Mouse (Mus musculus) hindbrain, embryonic 13.5 days (tissue): ENCODE results near the gene Apoh. TPM values are rescaled to one million over a fixed set of nuclear protein-coding genes. Genes with fewer than 3 reads are reported as not detected.

Experiments
- ATAC-seq: fragments of 200-750 bp; cut with Nextera tagmentation; 2 replicates; pipeline ENCODE4 v1.8.0; 2017; ENCODE audit warnings: moderate TSS enrichment; ENCODE audit not compliant: low FRiP score
- H3K27ac ChIP-seq: fragments of 300-500 bp; sonication (generic); 2 replicates; pipeline ENCODE4 v1.5.1; 2015; ENCODE audit warnings: inconsistent platforms, mild to moderate bottlenecking, moderate library complexity
- H3K27me3 ChIP-seq: fragments of 300-500 bp; sonication (generic); 2 replicates; pipeline ENCODE4 v1.6.1; 2015; ENCODE audit warnings: mild to moderate bottlenecking, inconsistent platforms
- H3K36me3 ChIP-seq: fragments of 300-500 bp; sonication (generic); 2 replicates; pipeline ENCODE4 v1.6.1; 2015; ENCODE audit warnings: mild to moderate bottlenecking, inconsistent platforms
- H3K4me1 ChIP-seq: fragments of 300-500 bp; sonication (generic); replicated peaks from 2 replicates; pipeline ENCODE4 v1.6.1; 2015; ENCODE audit warnings: inconsistent platforms
- H3K4me2 ChIP-seq: fragments of 300-500 bp; sonication (generic); 2 replicates; pipeline ENCODE4 v1.6.1; 2015; ENCODE audit warnings: inconsistent platforms, mild to moderate bottlenecking, moderate library complexity
- H3K4me3 ChIP-seq: fragments of 300-500 bp; sonication (generic); 2 replicates; pipeline ENCODE4 v1.5.1; 2015; ENCODE audit warnings: mild to moderate bottlenecking, inconsistent platforms
- H3K9ac ChIP-seq: fragments of 300-500 bp; sonication (generic); 2 replicates; pipeline ENCODE4 v1.6.1; 2015; ENCODE audit warnings: mild to moderate bottlenecking, inconsistent platforms
- H3K9me3 ChIP-seq: fragments of 300-500 bp; sonication (generic); 2 replicates; pipeline ENCODE4 v1.6.1; 2016; ENCODE audit warnings: inconsistent platforms
- WGBS: fragments of 180-500 bp; shearing (Covaris S2); methylation state at CpG from one replicate; pipeline ENCODE4 v1.1.7; 2015; 5-methylcytosine and 5-hydroxymethylcytosine counted together
- polyA plus RNA-seq: library from polyadenylated mRNA; unstranded; fragments of >200 nt; fragmentation: Nextera tagmentation; extraction: Ambion mirVana; gene quantifications from 2 replicates; pipeline ENCODE4 v1.2.1, GENCODE M21; 2015

Gene Apoh
- polyA plus RNA-seq, 1 experiment from 2014 or later = 0.14 TPM

- no peak for ATAC-seq
Observed at GRCm38 (mm10) chr11:108363991-108364390, 20.8 kb downstream of the Apoh start.

GRCm38 (mm10) chr11:108364945-108365589 lies 21.9 kb downstream of the Apoh start:
- Histone ChIP-seq H3K4me1 (no peaks in the 10 kb centered on the region), H3K27me3 (0 out of 2 replicates have a peak, but pooled peaks cover 4% of the 10 kb centered on the region), H3K4me2 (no peak overlapping the region), H3K9ac (no peak overlapping the region), H3K36me3 (no peaks in the 10 kb centered on the region), H3K27ac (no peak overlapping the region), H3K4me3 (no peak overlapping the region), H3K9me3 (no peaks in the 10 kb centered on the region)
- no peak for ATAC-seq
- 56% methylated on average over 7 of the region's 7 CpGs for WGBS

More at GRCm38 (mm10) chr11:108363991-108364390, 20.8 kb downstream of the Apoh start:
- Histone ChIP-seq H3K4me1 (no peaks in the 10 kb centered on the region), H3K4me3 (no peak overlapping the region), H3K9ac (no peak overlapping the region), H3K27ac (no peak overlapping the region), H3K9me3 (no peaks in the 10 kb centered on the region), H3K27me3 (0 out of 2 replicates have a peak, but pooled peaks cover 4% of the 10 kb centered on the region), H3K4me2 (no peak overlapping the region), H3K36me3 (no peaks in the 10 kb centered on the region)
- 86% methylated on average over 4 of the region's 4 CpGs for WGBS

GRCm38 (mm10) chr11:108365600-108365999 lies 22.4 kb downstream of the Apoh start:
- Histone ChIP-seq H3K36me3 (no peaks in the 10 kb centered on the region), H3K9ac (no peak overlapping the region), H3K9me3 (no peaks in the 10 kb centered on the region), H3K4me1 (no peaks in the 10 kb centered on the region), H3K27ac (no peak overlapping the region), H3K4me2 (no peak overlapping the region), H3K4me3 (no peak overlapping the region), H3K27me3 (0 out of 2 replicates have a peak, but pooled peaks cover 4% of the 10 kb centered on the region)
- WGBS = 75% methylated on average over 7 of the region's 7 CpGs
- no peak for ATAC-seq

- 80% methylated on average over 1 of the region's 1 CpGs for WGBS
- ATAC-seq = no peak
- no peak overlapping the region for H3K27ac ChIP-seq
- no peak overlapping the region for H3K9ac ChIP-seq
- no peaks in the 10 kb centered on the region for H3K9me3 ChIP-seq
- no peak overlapping the region for H3K4me2 ChIP-seq
- H3K4me1 ChIP-seq = no peaks in the 10 kb centered on the region
- no peaks in the 10 kb centered on the region for H3K36me3 ChIP-seq
- 0 out of 2 replicates have a peak, but pooled peaks cover 4% of the 10 kb centered on the region for H3K27me3 ChIP-seq
- H3K4me3 ChIP-seq = no peak overlapping the region
Observed at GRCm38 (mm10) chr11:108367046-108367445, 23.9 kb downstream of the Apoh start.

GRCm38 (mm10) chr11:108376815-108377214 lies 33.7 kb downstream of the Apoh start:
- no peak overlapping the region for H3K4me3 ChIP-seq
- no peaks in the 10 kb centered on the region for H3K27me3 ChIP-seq
- WGBS = 91% methylated on average over 7 of the region's 7 CpGs
- peaks cover 4% of the 10 kb centered on the region; the same call in 1 of the 2 replicates for H3K4me1 ChIP-seq
- no peak overlapping the region for H3K27ac ChIP-seq
- no peaks in the 10 kb centered on the region for H3K9me3 ChIP-seq
- H3K9ac ChIP-seq = no peak overlapping the region
- no peak for ATAC-seq
- no peaks in the 10 kb centered on the region for H3K36me3 ChIP-seq
- H3K4me2 ChIP-seq = no peak overlapping the region

- H3K9ac ChIP-seq = no peak overlapping the region
- no peak overlapping the region for H3K27ac ChIP-seq
- ATAC-seq = peak; percentile 75
- no peaks in the 10 kb centered on the region for H3K27me3 ChIP-seq
- H3K4me2 ChIP-seq = 0 out of 2 replicates have a peak overlapping the region, but pooled peaks have one; percentile 4
- H3K9me3 ChIP-seq = no peaks in the 10 kb centered on the region
- H3K4me3 ChIP-seq = no peak overlapping the region
- WGBS = 37% methylated on average over 19 of the region's 19 CpGs
- H3K4me1 ChIP-seq = peaks cover 4% of the 10 kb centered on the region; the same call in 1 of the 2 replicates
- H3K36me3 ChIP-seq = no peaks in the 10 kb centered on the region
Observed at GRCm38 (mm10) chr11:108377680-108378362, 34.7 kb downstream of the Apoh start.

GRCm38 (mm10) chr11:108378363-108378751 lies 35.2 kb downstream of the Apoh start:
- WGBS = 87% methylated on average over 4 of the region's 4 CpGs
- Histone ChIP-seq H3K27me3 (no peaks in the 10 kb centered on the region), H3K4me2 (no peak overlapping the region), H3K36me3 (no peaks in the 10 kb centered on the region), H3K4me1 (peaks cover 4% of the 10 kb centered on the region; the same call in 1 of the 2 replicates), H3K9me3 (no peaks in the 10 kb centered on the region), H3K4me3 (no peak overlapping the region), H3K27ac (no peak overlapping the region), H3K9ac (no peak overlapping the region)
- no peak for ATAC-seq

GRCm38 (mm10) chr11:108382664-108383063 lies 39.5 kb downstream of the Apoh start:
- no peaks in the 10 kb centered on the region for H3K9me3 ChIP-seq
- peaks cover 8% of the 10 kb centered on the region for H3K4me1 ChIP-seq
- WGBS = 86% methylated on average over 3 of the region's 3 CpGs
- H3K36me3 ChIP-seq = no peaks in the 10 kb centered on the region
- no peaks in the 10 kb centered on the region for H3K27me3 ChIP-seq
- H3K27ac ChIP-seq = no peak overlapping the region
- no peak for ATAC-seq
- no peak overlapping the region for H3K4me3 ChIP-seq
- no peak overlapping the region for H3K4me2 ChIP-seq
- H3K9ac ChIP-seq = no peak overlapping the region

- Histone ChIP-seq H3K4me3 (no peak overlapping the region), H3K36me3 (no peaks in the 10 kb centered on the region), H3K4me1 (peaks cover 5% of the 10 kb centered on the region), H3K4me2 (no peak overlapping the region), H3K9me3 (no peaks in the 10 kb centered on the region), H3K27ac (no peak overlapping the region), H3K27me3 (no peaks in the 10 kb centered on the region), H3K9ac (no peak overlapping the region)
- ATAC-seq = no peak
- WGBS = 56% methylated on average over 4 of the region's 4 CpGs
Observed at GRCm38 (mm10) chr11:108384920-108385665, 41.9 kb downstream of the Apoh start.

- no peak for ATAC-seq
- Histone ChIP-seq H3K36me3 (no peaks in the 10 kb centered on the region), H3K4me2 (no peak overlapping the region), H3K27ac (no peak overlapping the region), H3K4me1 (peaks cover 5% of the 10 kb centered on the region), H3K9ac (no peak overlapping the region), H3K9me3 (no peaks in the 10 kb centered on the region), H3K4me3 (no peak overlapping the region), H3K27me3 (no peaks in the 10 kb centered on the region)
- WGBS = 98% methylated on average over 1 of the region's 1 CpGs
Observed at GRCm38 (mm10) chr11:108385666-108386024, 42.5 kb downstream of the Apoh start.

GRCm38 (mm10) chr11:108395061-108395460 lies 51.9 kb downstream of the Apoh start:
- Histone ChIP-seq H3K4me2 (no peak overlapping the region), H3K9ac (no peak overlapping the region), H3K9me3 (no peaks in the 10 kb centered on the region), H3K4me1 (no peaks in the 10 kb centered on the region), H3K36me3 (no peaks in the 10 kb centered on the region), H3K27me3 (no peaks in the 10 kb centered on the region), H3K4me3 (no peak overlapping the region), H3K27ac (no peak overlapping the region)
- WGBS = 95% methylated on average over 9 of the region's 9 CpGs
- no peak for ATAC-seq

- Histone ChIP-seq H3K4me1 (no peaks in the 10 kb centered on the region), H3K9ac (no peak overlapping the region), H3K9me3 (no peaks in the 10 kb centered on the region), H3K27ac (no peak overlapping the region), H3K36me3 (no peaks in the 10 kb centered on the region), H3K4me3 (no peak overlapping the region), H3K27me3 (no peaks in the 10 kb centered on the region), H3K4me2 (no peak overlapping the region)
- ATAC-seq = no peak
- WGBS = 88% methylated on average over 7 of the region's 7 CpGs
Observed at GRCm38 (mm10) chr11:108396076-108396829, 53.1 kb downstream of the Apoh start.
